Mouse (Mus musculus): ENCODE results near the gene Ppm1l. TPM values are rescaled to one million over a fixed set of nuclear protein-coding genes. Genes with fewer than 3 reads are reported as not detected.
"Not testable (repeated sequence)": the region's sequence is repeated elsewhere in the genome, so short reads cannot be mapped to it uniquely, and the experiment has no call there.

The Ppm1l gene
- polyA plus RNA-seq, 1 experiment from 2014 or later: 6.3 TPM

DNA sequence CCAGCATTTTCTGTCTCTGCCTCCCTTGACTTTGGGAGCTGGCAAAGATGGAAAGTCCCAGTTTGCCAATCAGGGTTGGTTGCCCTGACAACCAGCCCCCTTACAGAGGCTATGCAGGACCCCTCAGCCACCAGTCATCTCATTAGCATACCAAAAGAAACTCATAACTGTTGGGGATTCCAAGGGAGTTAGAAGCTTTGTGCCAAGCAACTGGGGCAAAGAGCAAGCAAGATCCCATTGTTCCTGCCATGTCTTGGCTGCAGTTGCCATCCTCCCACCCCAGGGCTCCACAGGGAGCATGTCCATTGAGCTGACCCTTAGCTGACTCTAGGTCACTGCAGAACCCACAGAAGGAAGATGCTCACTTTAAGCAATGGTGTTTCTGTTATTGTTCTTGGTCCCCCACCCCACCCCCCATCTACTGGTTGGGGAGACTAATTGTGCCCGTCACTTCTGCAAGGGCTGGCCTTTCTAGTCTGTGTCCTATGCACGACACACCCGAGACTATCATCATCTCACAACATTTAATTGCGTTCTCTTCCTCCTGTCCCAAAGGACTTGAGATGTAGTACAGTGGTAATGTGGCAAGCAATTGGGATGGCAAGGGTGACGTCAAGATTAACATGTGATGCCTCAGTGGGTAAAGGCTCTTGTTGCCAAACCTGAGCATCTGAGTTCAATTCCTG is 89.7 kb downstream of the Ppm1l start:
- no peak overlapping the region for H3K9ac ChIP-seq
- H3K4me1 ChIP-seq (ENCODE audit: insufficient read depth): no peaks in the 10 kb centered on the region
- no peak overlapping the region for H3K4me3 ChIP-seq (ENCODE audit: low read depth, low read length)
- 87% methylated on average over 5 of the region's 5 CpGs for WGBS
- no peaks in the 10 kb centered on the region for H3K27me3 ChIP-seq (ENCODE audit: insufficient read depth, low read length)
- no peak overlapping the region for H3K27ac ChIP-seq (ENCODE audit: low read depth)
- H3K36me3 ChIP-seq (ENCODE audit: insufficient read depth): no peaks in the 10 kb centered on the region
- DNase-seq: no peak
- ATAC-seq (ENCODE audit: insufficient read depth): no peak
- no peak overlapping the region for H3K4me2 ChIP-seq
- TF ChIP-seq CTCF (IDR thresholded peaks at IDR 0.05; ENCODE audit: low read depth): no peak
- no peaks in the 10 kb centered on the region for H3K9me3 ChIP-seq (ENCODE audit: low read depth, low read length)

DNA sequence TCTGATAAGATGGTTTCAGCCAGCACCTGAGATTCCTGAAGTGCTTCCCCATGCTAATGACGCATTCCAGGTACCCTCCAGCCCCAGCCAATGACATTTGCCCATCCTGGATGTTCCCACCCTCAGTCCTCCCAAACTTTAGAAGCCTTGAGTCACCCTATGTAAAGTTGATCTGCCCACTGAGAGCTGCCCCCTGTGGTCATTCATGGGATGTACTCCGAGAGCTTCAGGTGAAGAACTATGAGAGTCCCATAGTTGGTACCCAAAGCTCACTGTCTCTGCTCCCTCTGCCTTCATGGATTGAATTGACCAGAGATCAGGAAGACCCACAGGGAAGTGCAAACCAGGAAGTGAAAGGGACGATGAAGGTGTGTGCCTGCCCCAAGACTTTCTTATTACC is 91.4 kb downstream of the Ppm1l start:
- Histone ChIP-seq H3K4me1 (ENCODE audit: insufficient read depth) (no peaks in the 10 kb centered on the region), H3K4me3 (ENCODE audit: low read depth, low read length) (no peak overlapping the region), H3K4me2 (no peak overlapping the region), H3K9ac (no peak overlapping the region), H3K27ac (ENCODE audit: low read depth) (no peak overlapping the region), H3K36me3 (ENCODE audit: insufficient read depth) (no peaks in the 10 kb centered on the region), H3K27me3 (ENCODE audit: insufficient read depth, low read length) (no peaks in the 10 kb centered on the region), H3K9me3 (ENCODE audit: low read depth, low read length) (no peaks in the 10 kb centered on the region)
- ATAC-seq (ENCODE audit: insufficient read depth) (no peak), DNase-seq (no peak)
- WGBS: 72% methylated on average over 3 of the region's 3 CpGs
- TF ChIP-seq CTCF (IDR thresholded peaks at IDR 0.05; ENCODE audit: low read depth): peak; percentile 31; the same call in 1 of the 2 replicates

DNA sequence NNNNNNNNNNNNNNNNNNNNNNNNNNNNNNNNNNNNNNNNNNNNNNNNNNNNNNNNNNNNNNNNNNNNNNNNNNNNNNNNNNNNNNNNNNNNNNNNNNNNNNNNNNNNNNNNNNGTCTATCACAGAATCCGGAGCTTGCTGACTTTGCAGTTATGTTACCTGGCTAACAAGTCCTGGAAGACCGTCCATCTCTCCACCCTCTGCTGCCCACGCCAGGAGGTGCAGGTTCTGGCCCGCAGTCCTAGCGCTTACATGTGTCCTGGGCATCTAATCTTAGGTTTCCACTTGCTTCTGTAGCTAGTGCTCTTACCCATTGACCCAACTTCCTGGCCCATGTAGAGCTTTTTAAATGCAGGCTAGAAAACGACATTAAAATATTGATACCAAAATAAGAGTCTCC is 99.5 kb downstream of the Ppm1l start:
- H3K27me3 ChIP-seq (ENCODE audit: insufficient read depth, low read length): no peaks in the 10 kb centered on the region
- no peaks in the 10 kb centered on the region for H3K9me3 ChIP-seq (ENCODE audit: low read depth, low read length)
- DNase-seq (no peak), ATAC-seq (ENCODE audit: insufficient read depth) (no peak)
- no peaks in the 10 kb centered on the region for H3K36me3 ChIP-seq (ENCODE audit: insufficient read depth)
- H3K4me3 ChIP-seq (ENCODE audit: low read depth, low read length): no peak overlapping the region
- no peak for TF ChIP-seq CTCF (IDR thresholded peaks at IDR 0.05; ENCODE audit: low read depth)
- H3K4me1 ChIP-seq (ENCODE audit: insufficient read depth): no peaks in the 10 kb centered on the region
- H3K9ac ChIP-seq: no peak overlapping the region
- WGBS: 73% methylated on average over 6 of the region's 6 CpGs
- no peak overlapping the region for H3K4me2 ChIP-seq
- no peak overlapping the region for H3K27ac ChIP-seq (ENCODE audit: low read depth)

DNA sequence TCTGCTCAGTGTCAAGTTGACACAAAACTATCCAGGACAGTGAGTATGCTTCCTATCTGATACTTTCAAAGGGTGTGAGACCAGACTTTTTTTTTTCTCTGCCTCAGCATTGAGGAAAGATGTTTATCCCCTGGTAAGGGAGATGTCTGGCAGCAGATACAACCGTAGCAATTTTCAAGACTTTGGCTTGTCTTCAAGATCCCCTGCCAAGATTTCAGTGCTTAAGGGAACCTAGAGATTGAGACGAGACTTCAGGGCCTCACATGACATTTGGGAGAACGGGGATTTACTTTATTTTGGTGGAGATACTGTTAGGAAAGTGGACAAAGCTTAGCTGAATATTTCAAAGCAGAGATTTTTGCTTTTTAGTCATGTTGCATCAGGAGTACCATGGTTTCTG is 106.1 kb downstream of the Ppm1l start:
- Histone ChIP-seq H3K36me3 (ENCODE audit: insufficient read depth) (no peaks in the 10 kb centered on the region), H3K27ac (ENCODE audit: low read depth) (peak overlapping the region; percentile 42; the same call in 1 of the 2 replicates), H3K9me3 (ENCODE audit: low read depth, low read length) (no peaks in the 10 kb centered on the region), H3K27me3 (ENCODE audit: insufficient read depth, low read length) (no peaks in the 10 kb centered on the region), H3K4me3 (ENCODE audit: low read depth, low read length) (no peak overlapping the region), H3K4me2 (no peak overlapping the region), H3K9ac (no peak overlapping the region), H3K4me1 (ENCODE audit: insufficient read depth) (no peaks in the 10 kb centered on the region)
- no peak for TF ChIP-seq CTCF (IDR thresholded peaks at IDR 0.05; ENCODE audit: low read depth)
- ATAC-seq (ENCODE audit: insufficient read depth) (no peak), DNase-seq (no peak)
- WGBS: 39% methylated on average over 3 of the region's 3 CpGs

DNA sequence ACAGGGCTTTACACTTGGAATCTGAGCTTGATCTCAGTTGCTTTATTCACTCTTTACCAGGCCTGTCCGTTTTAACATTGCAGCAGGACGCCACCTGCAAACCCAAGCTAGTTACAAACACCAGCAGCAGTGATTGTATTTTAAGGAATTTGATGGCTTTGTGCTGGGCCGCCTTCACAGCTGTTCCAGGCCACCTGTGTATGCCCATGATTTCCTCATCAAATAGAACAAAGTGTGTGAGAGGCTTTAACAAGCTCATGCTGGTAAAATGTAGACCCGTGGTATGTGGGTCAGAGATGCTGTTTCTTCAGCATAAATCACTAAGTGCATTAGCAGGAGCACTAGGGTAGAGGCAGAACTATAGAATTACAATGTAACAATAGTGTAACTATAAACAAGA is 106.7 kb downstream of the Ppm1l start:
- no peak overlapping the region for H3K4me2 ChIP-seq
- H3K9ac ChIP-seq: no peak overlapping the region
- H3K4me1 ChIP-seq (ENCODE audit: insufficient read depth): no peaks in the 10 kb centered on the region
- H3K27me3 ChIP-seq (ENCODE audit: insufficient read depth, low read length): no peaks in the 10 kb centered on the region
- no peak overlapping the region for H3K4me3 ChIP-seq (ENCODE audit: low read depth, low read length)
- no peak for TF ChIP-seq CTCF (IDR thresholded peaks at IDR 0.05; ENCODE audit: low read depth)
- no peaks in the 10 kb centered on the region for H3K9me3 ChIP-seq (ENCODE audit: low read depth, low read length)
- peak; percentile 63; the same call in 1 of the 2 replicates for ATAC-seq (ENCODE audit: insufficient read depth)
- WGBS: 55% methylated on average over 4 of the region's 4 CpGs
- peak; percentile 15 for DNase-seq
- peak overlapping the region; percentile 42; the same call in 1 of the 2 replicates for H3K27ac ChIP-seq (ENCODE audit: low read depth)
- H3K36me3 ChIP-seq (ENCODE audit: insufficient read depth): no peaks in the 10 kb centered on the region

DNA sequence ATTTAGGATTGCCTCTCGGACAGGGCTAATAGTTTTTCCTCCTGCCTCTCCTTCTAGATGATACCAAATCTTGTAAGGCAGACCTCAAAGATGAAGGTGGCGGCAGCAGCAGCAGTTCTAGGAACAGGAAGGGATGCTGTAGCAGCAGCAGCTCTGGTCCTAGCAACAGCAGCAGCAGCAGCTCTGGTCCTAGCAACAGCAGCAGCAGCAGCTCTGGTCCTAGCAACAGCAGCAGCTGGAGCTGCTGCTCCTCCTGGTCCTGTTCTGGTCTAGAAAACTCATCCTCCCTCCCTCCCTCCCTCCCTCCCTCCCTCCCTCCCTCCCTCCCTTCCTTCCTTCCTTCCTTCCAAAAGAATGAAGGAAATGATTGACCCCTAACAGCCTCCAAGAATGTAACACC is 108.1 kb downstream of the Ppm1l start:
- WGBS: 70% methylated on average over 2 of the region's 2 CpGs
- not testable (repeated sequence) for H3K27me3 ChIP-seq (ENCODE audit: insufficient read depth, low read length); H3K27ac ChIP-seq (ENCODE audit: low read depth); H3K4me2 ChIP-seq; ATAC-seq (ENCODE audit: insufficient read depth); H3K9me3 ChIP-seq (ENCODE audit: low read depth, low read length); H3K36me3 ChIP-seq (ENCODE audit: insufficient read depth); H3K4me3 ChIP-seq (ENCODE audit: low read depth, low read length); DNase-seq; H3K9ac ChIP-seq; H3K4me1 ChIP-seq (ENCODE audit: insufficient read depth)

DNA sequence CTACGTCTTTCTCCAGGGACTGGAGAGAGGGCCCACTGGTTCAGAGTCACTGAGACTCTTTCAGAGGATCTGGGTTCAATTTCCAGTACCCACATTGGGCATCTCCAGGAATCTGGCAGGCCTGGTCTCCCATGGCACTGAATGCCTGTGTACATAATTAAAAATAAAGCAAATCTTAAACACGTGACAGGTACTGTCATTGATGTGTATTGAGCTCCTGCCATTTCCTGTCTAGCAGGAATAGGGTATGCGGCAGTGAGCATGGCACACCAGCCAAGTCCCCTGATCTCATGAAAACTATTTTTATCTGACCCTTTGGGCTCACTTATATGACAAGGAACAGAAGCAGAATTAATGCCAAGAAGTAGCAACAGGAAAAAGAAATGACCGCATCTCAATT is 110.6 kb downstream of the Ppm1l start:
- Histone ChIP-seq H3K27ac (ENCODE audit: low read depth) (no peak overlapping the region), H3K36me3 (ENCODE audit: insufficient read depth) (no peaks in the 10 kb centered on the region), H3K4me1 (ENCODE audit: insufficient read depth) (no peaks in the 10 kb centered on the region), H3K9me3 (ENCODE audit: low read depth, low read length) (no peaks in the 10 kb centered on the region), H3K4me3 (ENCODE audit: low read depth, low read length) (no peak overlapping the region), H3K9ac (no peak overlapping the region), H3K4me2 (no peak overlapping the region), H3K27me3 (ENCODE audit: insufficient read depth, low read length) (no peaks in the 10 kb centered on the region)
- 70% methylated on average over 4 of the region's 4 CpGs for WGBS
- no peak for ATAC-seq (ENCODE audit: insufficient read depth)
- no peak for DNase-seq
- TF ChIP-seq CTCF (IDR thresholded peaks at IDR 0.05; ENCODE audit: low read depth): no peak

Data from lung, embryonic 14.5 days (tissue).